Mouse (Mus musculus): ENCODE data around the gene Acot7. TPM values are rescaled to one million over a fixed set of nuclear protein-coding genes. Genes with fewer than 3 reads are reported as not detected.

Acot7 gene
- total RNA-seq, 2 experiments from 2014 or later: 48.3 to 53.2 TPM

GRCm38 (mm10) chr4:152178344-152178864 is 470 bp downstream of the Acot7 start:
- intact Hi-C loops (cut with DNase I): no loop called here
- DNase-seq: peak; percentile 56 to 63

- intact Hi-C loops (cut with DNase I): no loop called here
- no peak for DNase-seq
These were observed 1.2 kb downstream of the Acot7 start for GRCm38 (mm10) chr4:152178916-152179705.

GRCm38 (mm10) chr4:152179946-152180660 is 2.2 kb downstream of the Acot7 start:
- intact Hi-C loops (cut with DNase I): no loop called here
- no peak for DNase-seq

GRCm38 (mm10) chr4:152182205-152182604 is 4.3 kb downstream of the Acot7 start:
- intact Hi-C loops (cut with DNase I): no loop called here

GRCm38 (mm10) chr4:152184353-152185035 is 6.6 kb downstream of the Acot7 start:
- DNase-seq: peak; percentile 44 to 54
- intact Hi-C loops (cut with DNase I): no loop called here

More at GRCm38 (mm10) chr4:152182205-152182604, 4.3 kb downstream of the Acot7 start:
- DNase-seq: no peak

GRCm38 (mm10) chr4:152185137-152185509 is 7.2 kb downstream of the Acot7 start:
- peak; percentile 55 to 63 for DNase-seq
- intact Hi-C loops (cut with DNase I): no loop called here

GRCm38 (mm10) chr4:152185510-152186204 is 7.7 kb downstream of the Acot7 start:
- intact Hi-C loops (cut with DNase I): no loop called here
- peak; percentile 79 to 83 for DNase-seq

GRCm38 (mm10) chr4:152186205-152187082 is 8.5 kb downstream of the Acot7 start:
- DNase-seq: peak; percentile 44 to 53
- intact Hi-C loops (cut with DNase I): no loop called here

- intact Hi-C loops (cut with DNase I): no loop called here
These were observed 9.2 kb downstream of the Acot7 start for GRCm38 (mm10) chr4:152187142-152187541.

GRCm38 (mm10) chr4:152188651-152189050 is 10.7 kb downstream of the Acot7 start:
- intact Hi-C loops (cut with DNase I): no loop called here
- DNase-seq: no peak

More at GRCm38 (mm10) chr4:152187142-152187541, 9.2 kb downstream of the Acot7 start:
- DNase-seq: peak in 1 of 2 experiments; percentile 30

GRCm38 (mm10) chr4:152189071-152189470 is 11.1 kb downstream of the Acot7 start:
- intact Hi-C loops (cut with DNase I): no loop called here
- no peak for DNase-seq

- no peak for DNase-seq
- intact Hi-C loops (cut with DNase I): no loop called here
These were observed 11.8 kb downstream of the Acot7 start for GRCm38 (mm10) chr4:152189691-152190090.

GRCm38 (mm10) chr4:152190096-152190653 is 12.2 kb downstream of the Acot7 start:
- intact Hi-C loops (cut with DNase I): no loop called here
- peak in 1 of 2 experiments; percentile 52 for DNase-seq

GRCm38 (mm10) chr4:152190701-152191100 is 12.8 kb downstream of the Acot7 start:
- DNase-seq: peak in 1 of 2 experiments; percentile 30
- intact Hi-C loops (cut with DNase I): no loop called here

- DNase-seq: no peak
- intact Hi-C loops (cut with DNase I): no loop called here
These were observed 14.6 kb downstream of the Acot7 start for GRCm38 (mm10) chr4:152192569-152192968.

GRCm38 (mm10) chr4:152194476-152195175 is 16.7 kb downstream of the Acot7 start:
- no peak for DNase-seq
- intact Hi-C loops (cut with DNase I): no loop called here

GRCm38 (mm10) chr4:152196276-152196675 is 18.3 kb downstream of the Acot7 start:
- intact Hi-C loops (cut with DNase I): no loop called here
- no peak for DNase-seq

- intact Hi-C loops (cut with DNase I): no loop called here
- no peak for DNase-seq
These were observed 19.6 kb downstream of the Acot7 start for GRCm38 (mm10) chr4:152197545-152197944.
